Mouse (Mus musculus) spleen, adult 2 months (tissue): Measurements from ENCODE around the gene Kpna6. TPM values are rescaled to one million over a fixed set of nuclear protein-coding genes. Genes with fewer than 3 reads are reported as not detected.

Source experiments
- DNase-seq, 2 experiments: peaks; one replicate each; pipeline versions ENCODE4 v3.0.0 to v3.0.0-alpha.2; 2012 to 2021; ENCODE audit warnings: low spot score in 2 of 2, low read depth in 1 of 2
- H3K27ac ChIP-seq: fragments of 200-500 bp; 2 replicates; pipeline ENCODE4 v1.5.1; 2012; ENCODE audit warnings: low read length, inconsistent platforms; ENCODE audit not compliant: insufficient read depth
- H3K27me3 ChIP-seq: fragments of 200-500 bp; 2 replicates; pipeline ENCODE4 v1.6.1; 2012; ENCODE audit warnings: mild to moderate bottlenecking, moderate library complexity, low read length, inconsistent platforms; ENCODE audit not compliant: control insufficient read depth, insufficient read depth
- H3K36me3 ChIP-seq: fragments of 200-500 bp; 2 replicates; pipeline ENCODE4 v1.6.1; 2012; ENCODE audit warnings: mild to moderate bottlenecking, low read length, inconsistent platforms; ENCODE audit not compliant: control insufficient read depth, insufficient read depth
- H3K4me1 ChIP-seq: fragments of 200-500 bp; 2 replicates; pipeline ENCODE4 v1.6.1; 2011; ENCODE audit warnings: inconsistent platforms; ENCODE audit not compliant: control insufficient read depth, insufficient read depth, insufficient read length
- H3K4me3 ChIP-seq: fragments of 200-500 bp; 2 replicates; pipeline ENCODE4 v1.5.1; 2011; ENCODE audit warnings: mild to moderate bottlenecking, inconsistent platforms; ENCODE audit not compliant: insufficient read depth, insufficient read length; ENCODE audit errors: extremely low read depth
- CTCF ChIP-seq: fragments of 200-500 bp; IDR thresholded peaks from 2 replicates; pipeline ENCODE4 v1.5.1; 2011; ENCODE audit warnings: mild to moderate bottlenecking, inconsistent platforms; ENCODE audit not compliant: insufficient read depth, insufficient read length, insufficient replicate concordance; ENCODE audit errors: extremely low read depth
- POLR2A ChIP-seq: fragments of 200-500 bp; IDR thresholded peaks from 2 replicates; pipeline ENCODE4 v1.6.1; 2011; ENCODE audit warnings: low read depth, low read length, inconsistent platforms
- WGBS: fragments of 180-500 bp; shearing (Covaris S2); methylation state at CpG from one replicate; pipeline ENCODE4 v1.1.7; 2018; 5-methylcytosine and 5-hydroxymethylcytosine counted together
- polyA plus RNA-seq: library from polyadenylated mRNA; depleted of rRNA; stranded (reverse); fragments of >200 nt; gene quantifications from 2 replicates; pipeline ENCODE4 v1.2.3, GENCODE M21; 2012

The Kpna6 gene
- polyA plus RNA-seq, 1 experiment = 11.9 TPM

DNA sequence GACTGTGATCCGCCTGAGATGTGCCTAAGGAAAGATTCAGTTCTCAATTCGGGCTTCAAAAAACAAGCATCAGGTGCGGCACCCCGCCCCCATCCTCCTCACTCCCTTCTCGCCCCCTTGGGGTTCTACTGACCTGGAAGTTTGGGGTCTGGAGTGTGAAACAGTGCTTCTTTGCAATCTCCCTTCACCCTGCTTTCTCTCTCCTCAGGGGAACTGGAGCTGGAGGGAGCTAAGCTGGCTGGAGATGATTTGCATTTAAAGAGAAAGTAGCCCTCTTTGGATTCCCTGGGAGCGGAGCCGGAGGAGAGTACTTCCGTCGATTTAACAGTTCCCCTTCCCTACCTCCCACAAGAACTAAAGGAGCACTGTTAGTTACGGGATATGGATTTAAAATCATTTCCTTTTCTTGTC is 48.9 kb downstream of the Kpna6 start, which contains the start of gene Ccdc28b:
Gene Ccdc28b, minus strand, starts transcription at position 267 of the 411 bp plus-strand sequence.
- DNase-seq = peak in 1 of 2 experiments; percentile 9

DNA sequence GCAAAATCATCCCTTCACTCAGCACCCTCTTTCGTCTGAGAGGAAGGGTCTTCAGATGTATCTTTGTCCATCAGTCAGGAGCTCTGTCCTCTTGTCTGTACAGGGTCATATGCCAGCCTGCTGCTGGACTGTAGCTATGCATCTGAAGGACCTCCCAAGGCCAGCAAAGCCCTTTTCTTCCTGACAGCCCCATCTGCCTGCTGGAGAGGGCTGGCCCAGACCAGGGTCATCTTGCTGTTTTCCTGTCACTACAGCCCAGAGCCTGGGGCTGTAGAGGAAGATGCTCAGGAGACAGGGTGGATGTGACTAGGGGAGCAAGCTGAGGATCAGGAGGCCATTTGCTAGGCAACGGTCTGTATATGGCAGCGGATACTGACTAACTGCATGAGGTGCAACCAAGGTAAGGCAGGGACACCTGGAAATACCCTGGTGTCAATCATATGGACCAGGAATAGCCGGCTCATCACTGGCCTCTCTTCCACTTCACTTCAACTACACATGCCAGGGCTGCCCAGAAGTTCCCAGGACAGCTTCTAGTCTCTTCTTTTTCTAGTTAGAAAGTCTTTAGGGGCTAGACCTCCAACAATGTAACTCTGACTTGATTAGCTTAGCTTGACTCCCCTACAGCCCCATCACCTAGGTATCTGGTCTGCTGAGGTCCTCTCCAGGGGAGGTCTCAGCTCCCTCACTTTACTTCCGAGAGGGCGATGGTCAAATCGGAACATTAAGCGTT is 49.6 kb downstream of the Kpna6 start:
- Histone ChIP-seq H3K4me1 (peaks cover 11% of the 10 kb centered on the region; the same call in 1 of the 2 replicates), H3K27ac (peak overlapping the region; percentile 20), H3K36me3 (peaks cover 3% of the 10 kb centered on the region; the same call in 1 of the 2 replicates), H3K27me3 (no peaks in the 10 kb centered on the region), H3K4me3 (peak overlapping the region; percentile 85)
- DNase-seq = no peak
- WGBS = 24% methylated on average over 8 of the region's 8 CpGs
- no peak for TF ChIP-seq POLR2A
- TF ChIP-seq CTCF = no peak

More for the DNA sequence above, 48.9 kb downstream of the Kpna6 start, which contains the start of gene Ccdc28b:
- no peaks in the 10 kb centered on the region for H3K27me3 ChIP-seq
- TF ChIP-seq CTCF (no peak), POLR2A (no peak)
- H3K27ac ChIP-seq = peak within 1 kb of the TSS; percentile 77
- WGBS = 0% methylated on average over 10 of the region's 10 CpGs
- H3K36me3 ChIP-seq = peaks cover 7% of the 10 kb centered on the region
- H3K4me3 ChIP-seq = peak within 1 kb of the TSS; percentile 85
- peaks cover 10% of the 10 kb centered on the region; the same call in 1 of the 2 replicates for H3K4me1 ChIP-seq

DNA sequence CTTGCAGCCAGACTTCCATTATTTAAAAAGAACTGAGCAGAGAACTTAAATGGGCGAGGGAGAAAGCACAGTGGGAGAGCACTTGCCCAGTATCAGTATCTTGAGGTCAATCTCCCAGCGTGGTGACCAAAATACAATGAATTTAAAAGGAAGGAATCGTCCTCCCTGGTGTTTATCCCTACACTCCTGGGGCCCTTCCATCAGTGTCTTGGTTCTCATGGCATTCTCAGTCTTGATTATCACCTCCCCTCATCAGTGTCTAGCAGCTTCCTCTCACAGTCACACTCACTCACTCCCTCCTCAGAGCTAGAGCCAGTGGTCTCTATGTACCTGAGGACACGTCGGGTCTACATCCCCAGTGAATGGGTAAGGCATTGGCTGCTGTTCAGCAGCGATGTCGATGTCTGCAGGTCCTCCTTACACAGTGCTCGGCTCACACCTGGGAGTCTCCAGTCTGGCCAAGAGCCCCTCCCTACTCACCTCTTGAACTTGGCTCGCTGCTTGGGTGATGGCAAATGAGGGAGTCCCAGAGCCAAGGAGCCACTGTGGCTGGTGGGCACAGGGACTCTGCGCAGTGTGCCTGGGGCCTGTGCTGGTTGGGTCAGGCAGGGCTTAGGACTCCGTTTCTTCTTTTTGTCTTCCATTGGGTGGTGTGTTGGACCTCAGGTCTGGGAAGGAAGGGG is 50.3 kb downstream of the Kpna6 start:
- 88% methylated on average over 11 of the region's 11 CpGs for WGBS
- H3K4me3 ChIP-seq = peak overlapping the region; percentile 85; the same call in 1 of the 2 replicates
- DNase-seq = no peak
- H3K36me3 ChIP-seq = no peaks in the 10 kb centered on the region; the same call in 1 of the 2 replicates
- peaks cover 12% of the 10 kb centered on the region; the same call in 1 of the 2 replicates for H3K4me1 ChIP-seq
- H3K27ac ChIP-seq = peak overlapping the region; percentile 20
- no peak for TF ChIP-seq POLR2A
- no peak for TF ChIP-seq CTCF
- no peaks in the 10 kb centered on the region for H3K27me3 ChIP-seq

DNA sequence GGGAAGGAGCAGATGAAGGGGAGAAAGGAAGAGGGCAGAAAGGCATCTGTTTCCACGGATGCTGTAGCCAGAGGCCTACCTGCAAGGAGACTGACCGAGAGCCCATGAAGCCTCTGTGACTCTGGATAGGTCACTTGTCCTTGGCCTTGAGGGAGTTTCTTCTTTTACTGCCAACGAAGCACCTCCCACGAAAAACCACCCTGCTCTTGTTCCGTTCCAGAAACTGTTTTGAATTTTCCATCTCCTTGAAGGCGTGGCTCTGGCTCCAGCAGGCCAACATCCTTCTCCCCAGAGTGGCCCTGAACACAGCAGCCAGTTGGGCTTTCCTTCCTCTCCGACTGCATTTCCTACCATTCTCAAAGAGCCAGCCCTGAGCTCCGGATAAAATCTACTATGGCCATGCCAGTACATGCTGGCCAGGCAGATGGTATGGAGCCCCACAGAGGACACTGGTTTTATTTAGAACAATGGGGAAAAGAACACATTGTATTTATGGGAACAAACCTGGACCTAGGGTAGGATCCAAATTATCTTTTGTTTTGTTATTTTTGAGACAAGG is 51.2 kb downstream of the Kpna6 start:
- Histone ChIP-seq H3K27me3 (no peaks in the 10 kb centered on the region), H3K36me3 (no peaks in the 10 kb centered on the region; the same call in 1 of the 2 replicates), H3K27ac (peak overlapping the region; percentile 37), H3K4me1 (peaks cover 12% of the 10 kb centered on the region; the same call in 1 of the 2 replicates), H3K4me3 (peak overlapping the region; percentile 15; the same call in 1 of the 2 replicates)
- no peak for DNase-seq
- TF ChIP-seq POLR2A (no peak), CTCF (no peak)
- WGBS = 69% methylated on average over 8 of the region's 8 CpGs

- TF ChIP-seq CTCF = no peak
- TF ChIP-seq POLR2A = no peak
- 91% methylated on average over 11 of the region's 11 CpGs for WGBS
- H3K4me3 ChIP-seq = peak overlapping the region; percentile 15; the same call in 1 of the 2 replicates
- DNase-seq = no peak
- H3K4me1 ChIP-seq = peaks cover 12% of the 10 kb centered on the region; the same call in 1 of the 2 replicates
- peak overlapping the region; percentile 37 for H3K27ac ChIP-seq
- H3K27me3 ChIP-seq = no peaks in the 10 kb centered on the region
- no peaks in the 10 kb centered on the region; the same call in 1 of the 2 replicates for H3K36me3 ChIP-seq
Measured at GRCm38 (mm10) chr4:129620419-129621282, 51.9 kb downstream of the Kpna6 start.
